Mouse (Mus musculus): Measurements from ENCODE around the gene Kcnab3. TPM values are rescaled to one million over a fixed set of nuclear protein-coding genes. Genes with fewer than 3 reads are reported as not detected.
"Not testable (repeated sequence)": the region's sequence is repeated elsewhere in the genome, so short reads cannot be mapped to it uniquely, and the experiment has no call there.

Gene Kcnab3
- total RNA-seq (2021), result under 1 TPM; 0.18 to 0.24 TPM
- long read RNA-seq, experiment 1, result 0 reads
- long read RNA-seq, experiment 2, partial matches to known transcripts, result 0 of 1 reads
- long read RNA-seq, experiment 2, other reads (novel, unspliced or antisense), result 0 of 1 reads

DNA sequence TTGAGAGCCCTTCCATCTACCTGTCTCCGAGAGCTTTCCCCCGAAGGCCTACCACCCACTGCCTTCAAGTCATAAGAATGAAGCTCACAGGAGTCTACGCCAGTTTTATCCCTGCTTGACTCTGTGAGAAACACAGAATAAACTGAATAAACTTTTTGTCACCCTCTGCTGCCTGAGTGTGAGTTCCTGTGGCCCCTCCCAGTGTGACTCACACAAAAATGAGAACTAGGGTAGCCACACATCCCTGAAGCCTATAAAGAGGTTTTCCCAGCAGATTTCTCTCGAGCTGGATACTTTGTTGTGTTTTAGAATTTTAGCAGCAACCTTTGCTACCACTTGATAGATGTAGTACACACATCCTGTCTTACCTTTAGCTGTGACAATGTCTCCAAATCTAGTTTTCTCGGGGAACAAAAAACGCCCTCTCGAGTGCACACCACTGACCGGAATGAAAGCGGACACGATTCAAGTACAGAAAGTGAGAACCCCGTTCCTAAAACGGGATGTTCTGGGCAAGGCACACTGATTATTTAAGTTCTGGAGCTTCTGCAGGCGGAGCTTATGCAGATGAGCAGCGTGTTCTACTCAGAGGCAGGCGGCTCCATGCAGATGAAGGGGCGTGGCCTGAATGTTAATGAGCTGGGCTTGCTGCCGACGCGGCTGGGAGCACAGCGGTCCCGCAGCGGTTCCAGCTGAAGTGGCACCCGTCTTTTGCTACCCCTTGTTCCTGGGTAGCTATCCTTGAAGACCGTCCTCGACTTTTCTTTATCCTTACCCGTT is at the start of gene Kcnab3:
Gene Kcnab3 (plus strand): TSS at position 631 of the 780 bp plus-strand sequence.
- intact Hi-C loops (cut with DNase I; ENCODE audit: low total_unique reads), result no loop called here

DNA sequence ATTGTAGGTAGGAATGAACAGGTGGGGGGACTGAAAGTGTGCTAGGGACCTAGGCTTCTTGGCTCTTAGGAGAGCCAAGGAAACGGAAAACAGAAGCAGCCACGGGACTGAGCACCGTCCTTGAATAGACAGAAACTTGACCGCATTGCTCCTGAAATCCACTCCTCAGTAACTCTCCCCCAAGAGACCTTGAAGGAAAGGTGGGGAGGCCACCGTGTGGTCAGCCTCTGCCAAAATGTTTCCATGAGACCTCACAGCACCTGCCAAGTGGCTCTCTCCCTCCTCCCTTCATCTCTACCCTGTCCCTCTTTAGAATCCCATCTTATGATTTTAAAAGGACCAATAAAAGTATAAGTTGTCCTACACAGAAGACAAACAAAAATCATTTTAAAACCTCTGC is 48.8 kb upstream of the Kcnab3 start:
- DNase-seq, result no peak
- intact Hi-C loops (cut with DNase I; ENCODE audit: low total_unique reads), result no loop called here

More for the DNA sequence above, at the start of gene Kcnab3:
- DNase-seq, result peak; percentile 84

DNA sequence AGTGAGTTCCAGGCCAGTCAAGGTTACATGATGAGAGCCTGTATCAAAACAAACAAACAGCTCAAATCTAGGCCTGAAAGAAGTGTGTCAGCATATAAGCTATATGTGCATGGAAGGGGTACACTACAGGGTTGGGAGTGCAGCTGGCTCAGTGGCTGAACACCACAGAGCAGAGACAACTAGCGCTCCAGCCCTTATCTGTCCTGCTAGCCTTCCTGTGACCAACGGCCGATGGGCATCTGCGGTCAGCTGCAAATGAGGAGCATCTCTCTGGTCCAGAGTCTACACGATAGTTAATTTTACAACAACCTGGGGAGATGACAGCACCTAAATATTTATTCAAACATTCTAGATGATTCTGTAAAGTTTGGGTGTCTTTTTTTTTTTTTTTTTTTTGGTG is 34.9 kb upstream of the Kcnab3 start:
- DNase-seq, result no peak
- intact Hi-C loops (cut with DNase I; ENCODE audit: low total_unique reads), result no loop called here

DNA sequence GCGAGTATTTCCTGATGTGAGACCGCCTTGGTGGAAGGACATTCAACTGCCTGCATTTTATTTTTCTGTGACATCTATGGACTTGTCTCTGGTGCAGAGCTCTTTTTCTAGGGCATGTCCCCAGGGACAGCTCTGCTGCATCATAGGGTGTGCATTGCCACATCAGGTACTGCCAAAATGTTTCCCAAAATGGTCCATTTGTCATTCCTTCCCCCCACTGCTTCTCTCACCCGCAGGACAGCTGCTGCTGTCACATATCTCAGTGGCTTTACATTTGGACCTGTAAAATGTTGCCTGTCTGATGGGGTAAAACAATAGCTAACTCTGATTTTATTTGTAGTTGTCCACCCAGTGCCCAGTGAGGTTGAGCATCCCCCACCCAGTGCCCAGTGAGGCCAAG is 30.8 kb upstream of the Kcnab3 start:
- no peak for DNase-seq
- intact Hi-C loops (cut with DNase I; ENCODE audit: low total_unique reads), result no loop called here

DNA sequence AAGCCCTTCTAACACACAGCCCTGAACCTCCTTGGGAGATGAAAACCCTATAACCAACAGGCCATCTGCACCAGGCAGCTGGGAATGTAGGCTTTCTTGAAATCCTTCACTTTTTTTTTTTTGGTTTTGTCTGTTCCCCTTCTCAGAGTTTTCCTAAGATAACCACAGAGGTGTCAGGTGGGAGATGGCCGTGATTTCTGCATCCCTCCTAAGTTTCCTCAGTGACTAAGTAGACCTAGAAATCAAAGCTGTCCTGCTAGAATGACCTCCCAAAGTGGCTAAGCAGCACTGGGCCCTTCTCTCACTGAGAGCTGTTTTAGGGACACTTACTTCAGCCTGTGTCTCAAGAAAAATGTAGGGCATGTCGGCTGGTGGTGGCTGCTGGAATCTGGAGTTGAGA is 28.3 kb upstream of the Kcnab3 start:
- intact Hi-C loops (cut with DNase I; ENCODE audit: low total_unique reads), result no loop called here
- DNase-seq, result no peak

DNA sequence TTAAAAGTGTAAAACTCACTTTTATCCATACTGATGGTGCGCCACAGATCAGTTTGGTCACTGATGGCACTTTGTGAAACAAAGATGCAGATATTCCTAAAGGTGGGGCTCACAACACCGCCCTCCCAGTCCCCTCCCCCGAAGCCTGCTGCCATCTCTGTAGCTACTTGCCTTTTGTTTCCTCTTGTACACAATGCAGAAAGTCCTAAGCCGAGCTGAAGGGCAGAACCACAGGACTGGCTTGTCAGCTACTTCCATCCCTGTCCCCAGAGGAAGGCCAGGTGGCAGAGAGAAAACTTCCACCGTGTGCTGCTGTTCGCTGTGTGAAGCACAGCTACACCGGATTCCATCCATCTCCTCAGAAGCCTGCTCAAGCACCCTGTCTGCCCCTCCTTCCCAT is 27.8 kb upstream of the Kcnab3 start:
- intact Hi-C loops (cut with DNase I; ENCODE audit: low total_unique reads), result no loop called here
- no peak for DNase-seq

DNA sequence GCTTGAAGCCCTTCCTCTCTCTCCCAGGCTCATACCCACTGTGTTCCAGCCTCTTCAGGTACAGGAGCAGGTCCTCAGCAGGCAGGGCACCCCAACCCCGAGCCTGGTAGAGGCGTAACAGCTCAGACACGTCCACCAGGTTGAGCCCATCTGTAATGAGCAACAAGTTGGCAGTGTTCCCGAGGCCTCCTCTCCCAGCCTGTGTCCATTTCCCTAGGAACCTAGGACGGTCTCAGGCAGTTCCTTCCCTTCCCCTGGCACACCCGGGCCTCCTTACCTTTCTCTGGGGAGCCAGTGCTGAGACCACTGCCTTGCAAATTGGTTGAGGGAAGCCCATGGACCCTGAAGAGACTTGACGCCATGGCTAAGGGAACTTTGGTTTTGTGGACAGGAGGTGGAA is 23.2 kb upstream of the Kcnab3 start:
- DNase-seq, result no peak
- intact Hi-C loops (cut with DNase I; ENCODE audit: low total_unique reads), result no loop called here

DNA sequence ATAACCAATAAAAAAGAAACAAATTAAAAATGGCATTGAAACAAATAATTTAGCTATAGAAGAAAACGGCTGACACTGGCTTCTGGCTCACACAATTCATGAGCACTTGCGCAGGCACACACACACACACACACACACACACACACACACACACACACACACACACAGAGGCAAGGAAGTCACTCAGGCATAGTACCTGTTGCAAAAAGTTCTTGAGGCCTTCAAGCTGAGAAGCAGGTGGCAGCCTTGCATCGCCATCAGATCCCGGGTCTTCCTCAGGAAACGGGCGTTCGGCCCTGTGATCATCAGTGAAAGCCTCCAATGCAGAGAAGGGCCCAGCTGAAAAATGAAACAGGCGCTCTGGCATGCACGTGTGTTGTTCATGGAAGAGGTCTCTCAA is 20.8 kb upstream of the Kcnab3 start:
- no peak for DNase-seq
- intact Hi-C loops (cut with DNase I; ENCODE audit: low total_unique reads), result no loop called here

DNA sequence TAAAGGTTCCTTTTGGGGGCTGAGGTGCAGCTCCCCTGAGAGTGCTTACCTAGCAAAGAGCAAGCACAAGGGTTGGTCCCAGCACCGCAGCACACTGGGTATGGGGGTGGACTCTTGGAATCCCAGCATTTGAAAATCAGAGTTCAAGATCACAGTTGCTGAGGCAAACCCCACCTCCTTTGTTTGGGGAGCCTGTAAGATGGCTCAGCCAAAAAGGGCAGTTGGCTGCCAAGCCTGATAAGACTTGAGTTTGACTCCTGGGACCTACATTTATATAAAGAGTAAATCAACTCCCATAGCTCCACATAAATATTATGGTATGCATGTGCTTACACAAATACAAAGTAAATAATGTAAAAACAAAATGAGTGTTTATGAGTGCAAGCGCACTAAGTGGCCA is 20.0 kb upstream of the Kcnab3 start:
- intact Hi-C loops (cut with DNase I; ENCODE audit: low total_unique reads), result no loop called here
- DNase-seq, result no peak

DNA sequence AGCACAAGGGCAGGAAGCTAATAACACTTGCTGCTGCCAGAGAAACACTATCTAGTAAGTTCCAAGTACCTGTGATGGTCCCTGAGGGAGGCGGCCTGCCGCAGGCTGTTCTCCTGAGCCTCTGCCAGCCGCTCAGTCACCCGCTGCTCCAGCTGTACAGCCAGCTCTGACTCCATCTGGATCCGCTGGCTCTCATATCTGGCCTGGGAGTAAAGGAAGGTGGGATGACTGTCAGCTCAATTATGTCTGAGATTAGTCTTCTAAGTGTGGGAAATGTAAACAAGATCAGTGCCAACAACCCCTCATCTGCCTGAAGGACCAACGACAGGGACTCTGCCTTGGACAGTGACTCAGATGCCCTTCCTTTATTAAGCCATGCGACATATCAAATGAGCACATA is 14.8 kb upstream of the Kcnab3 start:
- intact Hi-C loops (cut with DNase I; ENCODE audit: low total_unique reads), result no loop called here
- DNase-seq, result peak; percentile 45

DNA sequence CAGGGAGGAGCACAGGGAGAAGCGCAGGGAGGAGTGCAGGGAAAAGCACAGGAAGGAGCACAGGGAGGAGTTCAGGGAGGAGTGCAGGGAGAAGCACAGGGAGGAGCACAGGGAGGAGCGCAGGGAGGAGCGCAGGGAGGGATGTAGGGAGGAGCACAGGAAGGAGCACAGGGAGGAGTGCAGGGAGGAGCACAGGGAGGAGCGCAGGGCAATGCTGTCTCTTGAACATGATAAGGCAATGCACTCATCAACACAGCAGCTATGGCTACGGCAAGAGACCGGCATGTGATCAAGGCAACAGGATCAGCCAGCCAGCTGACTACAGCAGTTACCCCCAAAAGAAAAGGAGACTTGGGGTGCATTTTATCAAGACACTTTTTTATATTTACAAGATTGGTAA is 9.7 kb upstream of the Kcnab3 start:
- no peak for DNase-seq
- intact Hi-C loops (cut with DNase I; ENCODE audit: low total_unique reads), result loop anchor here (5.0 kb wide), 1 partner anchor 1104 kb away; no protein-coding TSS in a partner anchor

DNA sequence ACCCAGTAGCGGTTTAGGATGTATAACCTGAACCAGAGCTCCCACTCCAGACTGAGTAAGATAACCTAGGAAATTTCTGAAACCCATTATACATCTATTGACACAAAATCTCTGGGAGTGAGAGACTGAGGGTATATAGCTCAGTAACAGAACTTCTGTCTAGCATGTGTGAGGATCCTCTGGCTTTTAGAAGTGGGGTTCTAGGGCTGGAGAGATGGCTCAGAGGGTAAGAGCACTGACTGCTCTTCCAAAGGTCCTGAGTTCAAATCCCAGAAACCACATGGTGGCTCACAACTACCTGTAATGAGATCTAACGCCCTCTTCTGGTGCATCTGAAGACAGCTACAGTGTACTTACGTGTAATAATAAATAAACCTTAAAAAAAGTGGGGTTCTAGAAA is 8.1 kb upstream of the Kcnab3 start:
- intact Hi-C loops (cut with DNase I; ENCODE audit: low total_unique reads), result loop anchor here (5.0 kb wide), 1 partner anchor 1106 kb away; no protein-coding TSS in a partner anchor
- DNase-seq, result not testable (repeated sequence)

DNA sequence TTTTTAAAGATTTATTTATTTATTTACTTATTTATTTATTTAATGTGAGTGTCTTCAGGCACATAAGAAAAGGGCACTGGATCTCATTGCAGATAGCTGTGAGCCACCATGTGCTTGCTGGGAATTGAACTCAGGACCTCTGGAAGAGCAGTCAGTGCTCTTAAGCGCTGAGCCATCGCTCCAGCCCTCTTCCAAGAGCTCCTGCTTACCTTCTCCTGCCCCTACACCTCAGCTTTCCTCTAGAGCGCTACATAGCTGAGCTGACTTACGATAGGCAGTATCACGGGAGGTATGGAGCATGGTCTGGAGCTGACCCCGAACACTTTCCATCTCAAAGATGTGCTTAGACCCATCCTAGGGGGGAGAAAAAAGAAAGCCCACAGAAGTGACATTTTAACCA is 4.5 kb upstream of the Kcnab3 start:
- intact Hi-C loops (cut with DNase I; ENCODE audit: low total_unique reads), result no loop called here
- no peak for DNase-seq

DNA sequence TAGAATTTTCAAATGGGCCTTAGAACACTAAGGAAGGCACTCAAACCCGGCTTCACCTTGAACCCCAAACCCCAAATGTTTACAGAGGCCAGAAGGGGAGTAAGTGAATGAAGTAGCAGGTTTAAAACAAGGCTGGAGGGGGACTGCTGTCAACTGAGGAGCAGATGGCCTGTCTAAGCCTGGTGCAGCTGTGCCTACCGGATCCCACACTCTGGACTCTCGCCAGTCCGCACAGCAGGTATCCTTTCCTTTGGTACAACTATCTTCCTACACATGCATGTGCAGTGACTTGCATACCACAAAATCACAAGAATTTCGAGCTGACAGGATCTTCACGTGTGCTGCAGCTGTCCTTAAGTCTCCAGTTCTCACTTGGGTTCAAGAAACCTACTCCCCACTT is 4.0 kb upstream of the Kcnab3 start:
- intact Hi-C loops (cut with DNase I; ENCODE audit: low total_unique reads), result no loop called here
- no peak for DNase-seq

DNA sequence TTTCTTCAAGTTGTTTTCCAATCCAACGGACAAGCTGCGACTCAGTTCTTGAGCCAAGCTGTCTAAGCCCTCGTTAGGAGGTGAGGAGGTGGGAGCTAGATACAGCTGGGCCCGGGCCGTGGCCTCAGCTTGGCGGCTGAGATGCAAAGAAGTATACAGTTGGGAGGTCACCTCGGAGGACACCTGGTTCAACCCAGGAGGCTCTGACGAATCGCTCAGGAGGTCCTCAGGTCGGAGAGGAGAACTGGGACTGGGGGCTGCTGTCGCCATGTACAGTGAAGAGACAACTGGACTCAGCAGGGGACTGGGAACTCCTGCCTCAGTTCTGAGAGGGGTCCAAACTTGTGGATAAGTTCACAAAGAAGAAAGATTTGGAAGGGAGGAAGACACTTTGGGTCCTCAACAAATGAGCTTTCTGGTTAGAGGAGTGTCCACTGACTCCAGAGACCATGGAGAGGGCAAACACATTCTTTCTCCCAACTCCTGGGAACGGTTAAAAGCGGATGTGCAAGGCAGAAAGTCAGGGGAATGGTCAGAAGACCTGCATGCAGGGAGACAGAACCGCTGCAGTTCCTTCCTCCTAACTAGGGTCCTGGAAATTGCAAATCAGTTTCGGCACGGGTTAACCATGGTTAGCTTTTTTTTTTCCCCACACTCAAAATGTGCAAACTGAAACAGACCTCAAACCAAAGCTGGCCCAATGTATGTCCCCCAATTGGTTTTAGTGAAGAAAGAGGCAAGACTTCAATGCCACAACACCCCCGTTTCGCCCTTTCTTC is 3.2 kb upstream of the Kcnab3 start:
- intact Hi-C loops (cut with DNase I; ENCODE audit: low total_unique reads), result no loop called here

DNA sequence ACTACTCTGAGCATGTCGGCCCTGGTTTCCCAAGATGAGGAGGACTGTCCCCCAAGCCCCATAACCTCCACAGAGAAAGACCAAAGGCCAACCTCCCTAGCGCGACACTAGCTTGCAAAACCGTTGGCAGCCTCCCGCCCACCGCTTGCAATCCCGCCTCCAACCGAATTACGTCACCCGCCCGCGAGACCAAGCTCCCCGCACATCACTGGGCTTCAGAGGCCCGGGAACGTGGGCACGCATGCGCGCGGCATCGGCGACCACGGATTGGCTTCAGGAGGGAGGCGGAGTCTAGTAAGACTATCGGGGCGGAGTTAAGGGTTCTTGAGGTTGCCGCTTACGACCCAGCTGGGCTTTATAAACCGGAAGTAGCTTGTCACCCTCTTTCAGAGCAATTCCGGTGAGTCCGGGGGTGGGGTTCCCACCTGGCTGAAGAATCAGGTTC is 2.4 kb upstream of the Kcnab3 start, which contains the start of the genes Cntrob and Trappc1:
Gene Cntrob (minus strand): TSS at position 109 of the 445 bp plus-strand sequence.
Gene Trappc1 (plus strand): TSS at position 314 of the 445 bp plus-strand sequence.
- intact Hi-C loops (cut with DNase I; ENCODE audit: low total_unique reads), result no loop called here
- peak; percentile 100 for DNase-seq

More for the DNA sequence above, 3.2 kb upstream of the Kcnab3 start:
- no peak for DNase-seq

DNA sequence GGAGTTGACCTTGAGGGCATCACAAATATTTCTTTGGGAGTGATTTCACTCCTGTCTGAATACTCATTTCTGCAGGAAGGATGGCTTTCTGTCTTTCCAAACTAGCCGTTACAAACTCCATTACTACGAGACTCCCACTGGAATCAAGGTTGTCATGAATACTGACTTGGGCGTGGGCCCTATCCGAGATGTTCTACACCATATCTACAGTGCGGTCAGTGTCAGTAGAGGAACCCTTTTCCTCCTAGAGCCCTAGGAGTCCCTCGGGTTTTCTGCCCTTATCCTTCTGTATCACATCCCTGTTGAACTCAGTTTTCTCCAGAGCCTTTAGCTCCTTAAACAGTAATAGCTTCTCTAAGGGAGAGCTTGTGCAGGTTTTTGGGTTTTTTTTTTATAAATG is 1.3 kb upstream of the Kcnab3 start:
- no peak for DNase-seq
- intact Hi-C loops (cut with DNase I; ENCODE audit: low total_unique reads), result no loop called here

DNA sequence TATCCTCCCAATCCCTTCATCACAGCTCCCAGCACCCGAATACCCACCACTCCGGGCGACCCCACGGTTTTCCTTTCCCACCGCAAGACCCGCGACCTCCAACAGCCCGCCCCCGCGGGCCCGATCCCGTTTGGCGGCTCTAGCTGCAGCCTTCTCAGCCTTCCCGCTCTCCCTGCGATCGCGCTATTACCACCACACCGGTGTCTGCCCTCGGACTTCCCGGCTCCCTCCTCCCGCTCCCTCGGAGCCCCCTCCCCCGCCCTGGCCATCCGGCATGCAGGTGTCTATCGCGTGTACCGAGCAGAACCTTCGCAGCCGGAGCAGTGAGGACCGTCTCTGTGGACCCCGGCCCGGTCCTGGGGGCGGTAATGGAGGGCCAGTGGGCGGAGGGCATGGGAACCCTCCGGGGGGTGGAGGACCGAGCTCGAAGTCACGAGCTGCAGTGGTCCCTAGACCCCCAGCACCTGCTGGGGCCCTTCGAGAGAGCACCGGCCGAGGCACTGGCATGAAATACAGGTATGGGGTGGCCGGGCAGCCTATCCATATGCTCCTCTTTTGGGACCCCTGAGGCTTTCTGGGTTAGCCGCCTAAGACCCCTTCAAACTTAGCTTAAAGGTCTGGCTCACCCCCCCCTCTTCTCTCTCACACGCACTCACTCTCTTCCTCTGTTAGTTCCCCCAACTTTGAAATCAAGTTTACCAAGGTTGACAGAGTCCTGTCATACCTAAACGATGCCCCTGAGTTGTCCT is 524 bp downstream of the Kcnab3 start:
- intact Hi-C loops (cut with DNase I; ENCODE audit: low total_unique reads), result no loop called here
- peak; percentile 34 for DNase-seq

DNA sequence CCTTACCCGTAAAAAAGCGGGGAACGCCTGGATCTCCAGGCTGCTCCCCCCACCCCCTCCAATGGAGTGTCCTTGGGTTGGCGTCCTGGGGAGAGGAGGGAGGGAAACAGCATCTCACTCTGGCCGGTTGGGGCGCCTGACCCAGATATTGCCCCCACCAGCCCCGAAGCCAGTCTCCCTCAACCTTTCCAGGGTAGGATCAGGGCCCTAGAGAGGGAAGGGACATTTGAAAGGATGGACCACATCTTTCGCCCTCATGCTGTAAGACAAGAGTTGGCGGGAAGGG is 1.0 kb downstream of the Kcnab3 start:
- intact Hi-C loops (cut with DNase I; ENCODE audit: low total_unique reads), result no loop called here
- DNase-seq, result no peak

DNA sequence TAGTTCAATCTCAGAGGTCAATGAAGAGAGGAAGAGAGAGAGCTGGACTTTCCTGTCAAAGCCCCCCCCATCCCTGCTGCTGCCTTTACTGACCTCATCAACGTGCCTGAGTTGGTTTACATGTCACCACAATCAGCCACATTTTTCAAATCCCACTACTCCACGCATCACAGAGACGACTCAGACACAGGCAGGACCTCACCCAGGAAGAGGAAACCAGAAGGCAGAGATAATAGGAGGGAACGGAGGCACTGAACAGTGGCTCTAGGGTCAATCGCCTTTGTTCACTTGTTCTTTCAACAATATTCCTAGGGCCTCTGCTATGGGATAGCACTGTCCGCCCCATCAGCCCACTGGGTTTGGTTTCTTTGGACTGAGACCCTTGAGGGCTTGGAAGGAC is 1.6 kb downstream of the Kcnab3 start:
- intact Hi-C loops (cut with DNase I; ENCODE audit: low total_unique reads), result no loop called here
- no peak for DNase-seq
